Mouse (Mus musculus): Measurements from ENCODE around the gene Alg14.

Alg14 gene

DNA sequence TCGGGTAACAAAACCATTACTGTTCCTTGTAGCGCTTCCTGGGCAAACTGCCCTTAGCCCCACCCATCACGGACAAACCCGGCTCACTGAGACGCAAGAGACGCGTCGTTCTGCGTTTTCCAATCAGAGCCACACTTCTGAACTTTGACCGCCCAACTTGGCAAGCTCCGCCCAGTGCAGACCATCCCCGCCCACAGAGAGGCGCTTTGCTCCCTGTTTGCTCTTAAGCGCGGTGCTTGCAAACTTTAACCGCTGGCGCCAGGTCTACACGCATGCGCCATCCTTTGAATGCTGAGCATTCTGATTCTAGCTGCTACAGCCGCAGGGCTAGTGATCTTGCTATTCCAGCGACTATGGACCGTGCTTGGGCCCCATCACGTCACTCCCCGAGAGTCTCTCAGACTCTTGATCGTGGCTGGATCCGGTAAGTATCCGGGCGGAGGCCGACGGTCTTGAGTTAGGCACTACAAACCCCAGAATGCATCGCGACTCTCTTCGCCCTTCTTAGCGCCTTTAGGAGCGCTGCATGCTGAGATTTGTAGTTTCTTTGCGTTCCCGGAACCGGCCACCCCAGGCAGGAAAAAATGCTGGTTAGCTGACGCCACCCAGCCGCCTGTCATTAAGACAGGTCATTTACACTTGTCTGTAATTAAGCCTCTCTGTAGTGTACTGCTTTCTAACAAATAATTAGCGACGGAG, at the start of gene Alg14:
Alg14 (plus strand) TSS at position 214 of the 699 bp plus-strand sequence.
- in situ Hi-C loops (cut with MboI; ENCODE audit: low pct_unique_long_range_greater_than_20kb in 1 of 2, low sequenced_read_pairs in 2 of 2, unreplicated experiment in 1 of 2): loop anchor here in 1 of 2 experiments (10.0 kb wide), 1 partner anchor 127 kb away; no protein-coding TSS in a partner anchor

DNA sequence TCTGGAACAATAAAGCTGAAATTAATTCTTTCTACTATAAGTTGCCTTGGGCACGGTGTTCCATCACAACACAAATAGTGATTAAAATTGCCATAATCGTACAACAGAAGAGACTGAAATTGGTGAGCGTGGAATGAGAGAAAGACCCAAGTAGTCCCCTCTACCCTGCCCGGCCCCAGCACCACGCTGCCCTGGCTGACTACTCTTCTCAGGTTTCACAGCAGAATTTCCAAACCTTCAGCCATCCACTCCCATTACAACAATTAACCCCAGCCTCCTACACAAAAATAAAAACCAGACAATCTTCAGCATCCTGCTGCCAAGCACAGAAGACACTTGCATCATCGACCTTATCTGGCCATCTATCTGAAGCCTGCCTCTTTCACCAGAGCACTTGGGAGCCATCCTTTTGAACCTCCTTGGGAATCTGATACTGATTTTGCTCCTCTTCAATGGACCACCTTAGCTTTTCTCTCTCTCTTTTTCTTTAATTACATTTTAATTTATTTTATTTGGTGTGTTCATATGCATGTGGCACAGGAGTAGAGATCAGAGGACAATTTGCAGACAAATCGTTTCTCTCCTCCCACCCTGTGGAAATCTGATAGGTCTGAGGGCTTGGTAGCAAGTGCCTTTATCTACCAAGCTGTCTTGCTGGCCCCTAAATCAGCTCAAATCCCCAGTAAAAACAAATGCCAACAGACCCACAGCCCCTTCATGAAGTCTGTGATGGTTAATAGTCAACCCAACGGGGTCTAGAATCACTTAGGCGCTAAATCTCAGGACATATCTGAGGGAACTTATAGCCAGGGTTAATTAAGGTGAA, 49.2 kb upstream of the Alg14 start:
- in situ Hi-C loops (cut with MboI; ENCODE audit: low pct_unique_long_range_greater_than_20kb in 1 of 2, low sequenced_read_pairs in 2 of 2, unreplicated experiment in 1 of 2): no loop called here

DNA sequence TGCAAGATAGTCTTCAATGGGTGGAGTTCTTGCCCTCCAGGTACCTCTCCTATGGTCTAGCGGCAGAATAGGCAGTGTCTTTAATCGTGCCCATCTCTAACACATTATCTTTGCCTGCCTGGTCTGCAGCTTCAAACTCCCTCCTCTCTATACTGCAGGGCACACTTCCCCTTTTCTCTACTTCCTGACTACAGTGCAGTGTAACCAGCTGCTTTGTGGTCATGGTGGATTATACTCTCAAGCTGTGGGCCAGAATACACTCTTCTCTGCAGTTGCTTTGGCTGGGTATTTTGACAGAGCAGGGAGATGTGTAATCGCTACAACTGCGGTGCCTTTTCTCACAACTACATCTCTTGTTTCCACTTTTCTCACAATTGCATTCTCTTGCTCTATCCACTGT, 48.6 kb upstream of the Alg14 start:
- in situ Hi-C loops (cut with MboI; ENCODE audit: low pct_unique_long_range_greater_than_20kb in 1 of 2, low sequenced_read_pairs in 2 of 2, unreplicated experiment in 1 of 2): no loop called here

DNA sequence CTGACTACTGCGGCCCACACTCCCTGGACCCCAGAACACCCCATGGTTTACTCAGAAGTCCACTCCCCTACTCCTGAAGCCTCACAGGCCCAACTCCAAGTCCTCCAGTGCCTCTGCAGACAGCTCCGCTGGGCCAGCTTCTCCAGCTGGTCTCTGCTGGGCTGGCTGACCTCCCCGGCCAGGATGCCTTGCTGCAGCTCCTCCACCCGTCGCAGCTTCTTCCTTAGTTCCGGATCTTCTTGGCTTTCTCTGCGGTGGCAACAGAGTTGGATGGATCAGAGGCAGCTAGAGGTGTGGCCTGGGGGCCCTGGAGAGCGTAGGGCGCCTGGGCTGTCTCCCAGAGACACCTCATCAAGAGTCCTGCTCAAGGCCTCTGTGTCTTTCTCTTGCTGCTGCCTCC, 41.5 kb upstream of the Alg14 start:
- in situ Hi-C loops (cut with MboI; ENCODE audit: low pct_unique_long_range_greater_than_20kb in 1 of 2, low sequenced_read_pairs in 2 of 2, unreplicated experiment in 1 of 2): no loop called here

DNA sequence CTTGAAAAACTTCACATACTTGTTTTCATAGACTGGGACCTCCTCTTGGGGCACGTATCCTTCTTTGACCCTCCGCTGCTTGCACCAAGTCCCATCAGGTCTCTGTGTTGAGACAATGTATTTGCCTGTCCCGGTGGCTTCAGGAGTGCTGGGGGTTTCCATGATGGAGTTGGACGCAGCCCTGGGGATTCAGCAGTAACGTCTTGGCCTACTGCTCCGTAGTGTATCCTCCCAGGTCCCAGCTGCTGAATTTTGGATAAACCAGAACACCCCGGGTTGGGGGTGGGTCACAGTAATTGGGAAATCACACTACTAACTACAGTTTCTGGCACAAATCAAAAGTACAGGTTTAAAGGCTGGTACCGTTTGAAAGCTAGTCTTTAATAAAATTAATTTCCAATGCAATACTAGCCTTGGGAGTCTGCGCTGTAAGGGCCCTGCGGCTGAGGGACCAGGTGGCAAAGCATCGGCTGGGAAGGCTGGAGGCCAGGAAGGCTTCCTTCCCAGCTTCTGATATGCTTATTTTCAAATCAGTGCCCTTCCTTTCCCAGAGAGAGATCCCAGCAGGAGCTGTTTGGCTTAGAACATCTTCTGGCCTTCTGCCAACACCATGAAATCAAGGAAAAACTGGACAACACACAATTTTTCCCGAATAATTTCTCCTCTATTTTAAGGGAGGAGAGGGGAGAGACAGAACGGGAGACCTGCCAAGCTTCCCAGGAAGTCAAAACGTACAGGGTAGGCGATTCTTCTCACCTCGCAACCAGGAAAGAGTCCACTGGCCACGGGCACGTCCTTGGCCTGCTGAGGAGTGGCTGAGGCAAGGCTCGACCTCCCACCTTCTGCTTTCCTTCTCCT, 40.8 kb upstream of the Alg14 start:
- in situ Hi-C loops (cut with MboI; ENCODE audit: low pct_unique_long_range_greater_than_20kb in 1 of 2, low sequenced_read_pairs in 2 of 2, unreplicated experiment in 1 of 2): no loop called here

DNA sequence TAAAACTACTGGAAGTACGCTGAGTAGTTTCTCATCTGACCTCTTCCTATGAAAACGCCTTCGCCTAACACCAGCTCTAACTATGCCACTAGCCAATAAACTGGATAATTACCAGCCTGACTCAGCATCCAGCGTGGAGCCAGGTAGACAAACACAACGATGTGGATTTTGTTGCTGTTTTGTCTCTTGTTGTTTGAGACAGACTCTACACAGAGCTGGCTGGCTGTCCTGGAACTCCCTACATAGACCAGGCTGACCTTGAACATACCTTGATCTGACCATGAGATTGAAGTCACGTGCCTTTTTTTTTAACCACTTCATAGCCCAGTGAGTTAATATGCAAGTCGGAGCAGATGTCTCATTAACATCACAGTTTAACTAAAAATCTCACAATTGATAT, 36.1 kb upstream of the Alg14 start:
- in situ Hi-C loops (cut with MboI; ENCODE audit: low pct_unique_long_range_greater_than_20kb in 1 of 2, low sequenced_read_pairs in 2 of 2, unreplicated experiment in 1 of 2): no loop called here

DNA sequence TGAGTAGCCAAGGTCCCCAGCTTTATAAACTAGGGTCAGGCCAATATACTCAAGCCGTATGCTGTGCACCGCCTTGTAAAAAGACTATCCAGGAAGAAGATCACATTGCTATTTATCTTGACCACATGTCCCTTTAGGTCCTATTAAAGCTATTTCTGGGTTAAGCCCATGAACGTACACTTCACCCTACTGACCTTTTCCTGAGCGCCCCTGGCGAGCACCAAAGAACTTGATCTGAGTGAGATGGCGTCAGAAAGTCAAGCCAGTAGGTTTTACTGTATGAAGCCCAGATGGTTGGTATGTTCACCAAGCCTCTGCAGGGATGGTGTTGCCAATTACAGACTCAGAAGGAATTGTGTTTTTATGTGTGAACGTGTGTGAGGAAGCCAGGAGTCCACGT, 35.4 kb upstream of the Alg14 start:
- in situ Hi-C loops (cut with MboI; ENCODE audit: low pct_unique_long_range_greater_than_20kb in 1 of 2, low sequenced_read_pairs in 2 of 2, unreplicated experiment in 1 of 2): no loop called here

DNA sequence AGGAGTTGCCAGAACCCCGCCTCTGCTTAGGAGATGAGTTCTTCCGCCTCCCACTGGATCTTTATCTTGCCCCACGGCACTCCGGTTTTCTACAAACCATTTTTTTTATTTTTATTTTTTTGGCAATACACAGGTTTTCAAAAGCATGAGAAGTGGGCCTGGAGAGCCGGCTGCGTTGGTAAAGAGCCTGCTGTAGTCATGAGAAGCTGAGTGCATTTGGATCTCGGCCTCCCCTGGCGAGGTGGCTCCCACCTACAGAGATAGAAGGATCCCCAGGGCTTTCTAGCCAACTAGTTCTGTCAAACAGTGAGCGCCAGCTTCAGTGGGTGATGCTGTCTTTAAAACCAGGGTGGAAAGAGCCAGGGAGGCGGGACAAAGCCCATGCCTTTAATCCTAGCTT, 34.2 kb upstream of the Alg14 start:
- in situ Hi-C loops (cut with MboI; ENCODE audit: low pct_unique_long_range_greater_than_20kb in 1 of 2, low sequenced_read_pairs in 2 of 2, unreplicated experiment in 1 of 2): no loop called here

DNA sequence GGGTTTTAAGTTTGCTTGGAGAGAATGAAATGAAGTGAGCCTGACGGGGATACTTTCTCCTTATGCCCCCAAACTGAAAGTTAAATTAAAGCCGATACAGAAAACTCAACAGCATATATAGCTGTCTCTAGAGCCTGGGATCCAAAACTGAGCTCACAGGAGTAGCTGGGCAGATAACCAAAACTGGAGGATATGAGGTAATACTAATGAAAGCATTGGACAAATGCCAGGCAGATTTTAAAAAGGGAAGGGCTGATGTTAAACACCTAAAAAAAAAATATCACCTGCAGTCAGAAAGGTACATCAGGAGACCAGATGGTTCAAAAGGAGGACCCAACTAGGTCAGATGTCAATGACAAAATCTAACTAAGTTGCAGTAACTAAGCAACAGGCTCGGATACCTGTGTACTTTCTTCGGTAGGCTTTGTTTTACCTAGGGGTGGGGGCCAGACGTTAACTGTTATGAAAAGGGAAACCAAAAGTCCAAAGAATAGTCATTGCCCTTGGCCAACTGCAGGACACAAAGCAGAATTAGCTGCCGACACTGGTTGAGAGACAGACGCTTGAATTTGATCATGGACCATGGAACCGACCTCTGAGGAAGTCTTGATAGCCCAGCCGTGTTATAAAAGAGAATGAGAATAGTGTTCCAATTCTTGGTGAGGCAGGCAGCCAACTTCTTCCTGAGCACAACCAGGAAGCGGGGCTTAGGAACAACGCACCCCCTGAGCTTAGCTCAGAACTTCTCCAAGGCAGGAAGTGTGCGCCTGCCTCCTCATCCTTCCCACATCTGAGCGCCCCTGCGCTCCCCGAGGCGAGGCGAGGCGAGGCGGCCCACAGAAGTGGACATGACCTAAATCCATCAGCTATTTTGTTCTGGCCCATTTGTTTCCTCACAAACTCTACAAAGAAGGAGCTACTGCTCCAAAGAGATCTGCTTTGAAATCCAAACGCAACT, 32.8 kb upstream of the Alg14 start:
- in situ Hi-C loops (cut with MboI; ENCODE audit: low pct_unique_long_range_greater_than_20kb in 1 of 2, low sequenced_read_pairs in 2 of 2, unreplicated experiment in 1 of 2): no loop called here

DNA sequence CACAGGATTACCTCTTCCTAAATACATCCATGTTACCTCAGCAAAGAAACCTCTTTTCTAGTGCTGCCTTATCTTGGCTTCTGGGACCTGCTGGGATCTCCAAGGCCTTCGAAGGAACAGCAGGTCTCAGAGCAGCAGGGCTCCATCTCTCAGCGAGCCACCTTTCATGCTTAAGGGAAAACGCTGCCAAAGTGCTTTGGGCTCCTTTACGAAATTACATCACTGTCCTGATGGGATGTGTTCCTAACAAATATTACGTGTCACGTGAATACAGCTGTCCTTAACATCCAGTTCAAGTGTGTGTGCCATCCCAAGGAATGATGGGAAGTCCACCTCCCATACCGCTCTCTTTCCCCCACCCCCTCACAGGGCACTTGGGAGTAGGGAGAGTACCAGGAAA, 31.5 kb upstream of the Alg14 start:
- in situ Hi-C loops (cut with MboI; ENCODE audit: low pct_unique_long_range_greater_than_20kb in 1 of 2, low sequenced_read_pairs in 2 of 2, unreplicated experiment in 1 of 2): no loop called here

DNA sequence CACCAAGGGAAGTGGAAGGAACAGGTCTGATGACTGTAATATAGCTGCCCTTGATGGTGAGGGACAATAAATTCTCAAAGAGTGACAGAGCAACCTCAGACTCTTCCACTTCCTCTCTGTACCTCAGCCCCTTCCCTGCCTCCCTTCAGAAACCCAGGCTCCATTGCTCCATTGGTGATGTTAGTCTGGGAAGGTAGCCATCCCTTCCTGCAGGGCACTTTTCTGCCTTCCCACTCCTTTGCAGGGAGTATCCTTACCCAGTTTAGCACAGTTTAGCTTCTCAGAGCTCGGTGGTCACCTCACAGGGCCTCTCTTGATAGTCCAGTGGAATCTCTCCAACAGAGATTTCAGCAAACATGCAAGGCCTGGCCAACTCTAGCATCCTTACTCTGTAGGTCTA, 30.7 kb upstream of the Alg14 start:
- in situ Hi-C loops (cut with MboI; ENCODE audit: low pct_unique_long_range_greater_than_20kb in 1 of 2, low sequenced_read_pairs in 2 of 2, unreplicated experiment in 1 of 2): no loop called here

DNA sequence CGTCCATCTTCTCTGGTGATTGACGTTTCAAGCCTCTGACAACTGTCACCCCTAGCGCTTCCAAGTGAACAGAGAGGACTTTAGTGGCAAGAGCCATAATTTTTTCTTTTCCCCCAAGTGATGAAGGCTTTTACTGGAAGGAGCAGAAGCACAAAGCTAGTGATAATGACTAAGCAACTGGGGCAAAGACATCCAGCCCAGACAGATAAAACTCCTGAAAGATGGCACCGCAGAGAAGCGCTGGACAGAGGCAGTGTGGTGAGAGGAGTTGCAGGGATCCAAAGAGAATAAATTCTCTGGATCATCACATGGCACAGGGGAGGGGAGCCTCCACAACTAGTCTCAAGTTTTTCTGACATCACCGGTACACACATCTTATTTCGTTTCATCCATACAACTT, 30.3 kb upstream of the Alg14 start:
- in situ Hi-C loops (cut with MboI; ENCODE audit: low pct_unique_long_range_greater_than_20kb in 1 of 2, low sequenced_read_pairs in 2 of 2, unreplicated experiment in 1 of 2): no loop called here

DNA sequence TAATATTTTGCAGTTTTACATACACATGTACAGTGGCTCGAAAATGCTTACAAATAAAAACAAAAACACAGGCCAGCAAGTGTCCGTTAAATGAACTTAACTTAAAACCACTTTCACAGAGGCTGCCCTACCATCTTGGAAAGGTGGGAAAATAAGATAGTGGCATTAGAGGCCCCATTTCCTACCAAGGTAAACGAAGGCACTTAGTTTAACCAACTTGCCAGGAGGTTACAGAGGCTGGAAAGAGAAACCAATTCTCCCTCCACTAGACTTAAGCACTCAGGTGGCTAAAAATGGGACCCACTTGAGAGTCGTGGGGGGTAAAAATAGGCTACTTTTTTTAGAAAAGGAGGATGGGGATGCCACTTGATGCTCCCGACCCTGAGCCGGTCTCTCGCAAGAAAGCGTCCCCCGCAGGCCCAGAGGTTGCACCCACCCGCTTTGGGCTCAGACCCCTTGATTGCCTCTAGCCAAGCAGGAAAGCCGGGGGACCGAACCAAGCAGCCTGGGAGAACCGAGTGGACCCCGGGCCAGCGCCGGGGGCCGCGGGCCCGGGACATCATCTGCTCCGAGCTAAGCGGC, 29.5 kb upstream of the Alg14 start:
- in situ Hi-C loops (cut with MboI; ENCODE audit: low pct_unique_long_range_greater_than_20kb in 1 of 2, low sequenced_read_pairs in 2 of 2, unreplicated experiment in 1 of 2): no loop called here

DNA sequence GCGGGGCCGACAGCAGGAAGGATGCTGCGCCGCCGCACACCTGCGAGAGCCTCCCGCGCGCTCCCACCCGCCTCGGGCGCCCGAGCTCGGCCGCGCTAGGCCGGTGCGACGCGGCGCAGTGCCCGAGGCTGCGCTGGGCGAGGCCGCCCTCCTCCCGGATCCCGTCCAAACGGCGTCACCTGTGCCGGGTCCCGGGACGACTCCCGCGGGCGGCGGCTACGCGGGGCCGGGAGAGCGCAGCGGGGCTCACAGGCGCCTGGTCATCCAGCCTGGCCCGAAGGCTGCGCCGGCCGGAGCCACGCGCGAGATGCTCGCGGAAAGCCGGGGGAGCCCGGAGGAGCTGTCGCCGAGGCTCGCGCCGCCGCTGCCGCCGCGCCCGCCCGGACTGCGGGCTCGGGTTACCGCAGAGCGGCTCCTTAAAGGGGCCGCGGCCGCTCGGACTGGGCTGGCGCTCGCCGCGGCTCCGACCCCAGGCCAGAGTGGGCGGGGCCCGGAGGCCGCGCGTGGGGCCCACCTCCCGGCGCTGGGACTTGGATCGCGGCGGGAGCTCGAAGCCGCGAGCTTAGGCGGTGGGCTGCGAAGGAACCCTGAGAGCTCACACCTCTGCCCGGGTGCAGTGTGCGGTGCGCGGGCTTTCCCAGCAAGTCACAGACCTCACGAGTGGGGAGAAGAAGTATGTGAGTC, 28.9 kb upstream of the Alg14 start:
- in situ Hi-C loops (cut with MboI; ENCODE audit: low pct_unique_long_range_greater_than_20kb in 1 of 2, low sequenced_read_pairs in 2 of 2, unreplicated experiment in 1 of 2): no loop called here

DNA sequence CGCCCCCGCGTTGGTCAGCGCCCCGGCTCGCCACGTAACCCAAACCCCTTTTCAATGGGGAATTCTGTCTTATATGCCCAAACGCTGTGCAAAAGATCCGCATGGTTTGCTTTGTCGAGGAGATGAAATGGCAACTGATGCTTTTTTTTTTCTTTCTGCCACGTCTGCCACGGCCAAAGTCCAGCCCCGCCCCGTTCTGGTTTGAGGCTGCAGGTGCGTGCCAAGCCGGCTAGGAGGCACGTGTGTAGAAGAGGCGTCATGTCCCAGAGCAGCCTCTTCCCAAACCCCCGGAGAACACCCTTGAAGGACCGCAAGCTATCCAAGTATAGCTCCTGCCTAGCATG, 28.4 kb upstream of the Alg14 start:
- in situ Hi-C loops (cut with MboI; ENCODE audit: low pct_unique_long_range_greater_than_20kb in 1 of 2, low sequenced_read_pairs in 2 of 2, unreplicated experiment in 1 of 2): no loop called here

DNA sequence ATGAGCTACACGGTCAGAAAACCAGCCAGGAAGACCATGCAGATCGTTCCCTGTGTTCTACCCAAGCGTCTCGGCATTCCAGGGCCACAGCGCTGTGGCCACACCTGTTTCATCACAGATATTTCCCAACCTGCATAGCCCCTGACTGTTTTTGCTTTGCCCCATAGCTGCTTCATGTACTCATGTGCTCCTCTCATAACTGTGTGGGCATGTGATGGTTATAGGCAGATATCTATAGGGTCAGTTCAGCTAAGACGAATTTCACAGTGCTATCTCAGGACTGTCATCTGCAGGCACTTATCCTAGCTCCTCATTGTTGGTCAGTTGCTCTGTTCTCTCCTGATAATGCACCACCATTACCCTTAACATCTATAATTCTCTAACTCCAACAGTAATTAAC, 27.3 kb upstream of the Alg14 start:
- in situ Hi-C loops (cut with MboI; ENCODE audit: low pct_unique_long_range_greater_than_20kb in 1 of 2, low sequenced_read_pairs in 2 of 2, unreplicated experiment in 1 of 2): no loop called here

DNA sequence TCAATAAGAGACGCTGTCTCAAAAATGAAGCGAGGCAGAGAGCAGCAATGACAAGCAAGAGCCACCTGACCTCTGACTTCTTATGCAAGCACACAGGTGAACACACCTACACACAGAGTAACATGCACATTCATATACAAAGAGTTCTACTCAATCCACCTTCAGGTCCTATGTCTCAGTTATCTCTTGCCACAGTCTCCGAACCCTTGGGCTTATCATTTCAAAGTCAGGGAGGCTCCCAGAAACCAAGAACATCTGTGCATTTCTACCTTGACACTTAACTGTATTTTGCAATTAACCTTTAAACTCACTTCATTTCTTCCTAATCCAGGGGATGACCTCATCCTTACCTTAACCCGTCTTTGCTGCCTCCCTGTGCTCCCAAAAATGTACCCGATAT, 24.3 kb upstream of the Alg14 start:
- in situ Hi-C loops (cut with MboI; ENCODE audit: low pct_unique_long_range_greater_than_20kb in 1 of 2, low sequenced_read_pairs in 2 of 2, unreplicated experiment in 1 of 2): no loop called here
